Mouse (Mus musculus) C2C12 (cell line): ENCODE measurements at regions not wholly inside any gene's neighbourhood (a gene's known extent, or its start where the extent isn't known, plus 50 kb on each side); places are given as distances from the start of the nearest gene placed in this dataset.

Experiments used
- CEBPB ChIP-seq: IDR thresholded peaks from one replicate; pipeline ENCODE4 v1.6.1; 2011; ENCODE audit warnings: low read depth, mild to moderate bottlenecking, control low read depth, moderate library complexity
- CTCF ChIP-seq: IDR thresholded peaks from one replicate; pipeline ENCODE4 v1.5.1; 2011; ENCODE audit not compliant: control insufficient read depth, insufficient read depth, insufficient read length
- MAX ChIP-seq: IDR thresholded peaks from one replicate; pipeline ENCODE4 v1.6.1; 2011; ENCODE audit warnings: mild to moderate bottlenecking, control low read depth
- MYOG ChIP-seq: IDR thresholded peaks from one replicate; pipeline ENCODE4 v1.6.1; 2011; ENCODE audit not compliant: control insufficient read depth, insufficient read length; ENCODE audit errors: extremely low read depth
- USF1 ChIP-seq: IDR thresholded peaks from one replicate; pipeline ENCODE4 v1.6.1; 2011; ENCODE audit warnings: low read depth, mild to moderate bottlenecking, control low read depth, moderate library complexity

DNA sequence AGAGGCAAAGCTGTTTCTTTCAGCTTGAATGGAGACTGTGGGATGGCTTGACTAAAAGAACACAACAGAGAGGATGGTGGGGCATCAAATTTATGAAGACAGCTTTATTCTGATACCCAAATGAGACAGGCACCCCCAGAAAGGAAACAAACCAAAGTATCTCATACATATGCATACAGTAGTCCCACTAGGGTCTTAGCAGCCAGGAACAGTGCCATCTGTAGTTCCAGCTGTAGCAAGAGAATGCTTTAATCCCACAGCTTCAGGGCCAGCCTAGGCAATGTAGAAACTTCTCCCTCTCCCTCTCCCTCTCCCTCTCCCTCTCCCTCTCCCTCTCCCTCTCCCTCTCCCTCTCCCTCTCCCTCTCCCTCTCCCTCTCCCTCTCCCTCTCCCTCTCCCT lies 56.2 kb upstream of the Sstr4 start:
- TF ChIP-seq MAX = no peak
- TF ChIP-seq CEBPB = no peak
- TF ChIP-seq CTCF = no peak
- no peak for TF ChIP-seq MYOG
- TF ChIP-seq USF1 = no peak
